Mouse (Mus musculus) liver, embryonic 14.5 days (tissue): ENCODE measurements around the gene Lyrm9. TPM values are rescaled to one million over a fixed set of nuclear protein-coding genes. Genes with fewer than 3 reads are reported as not detected.
A peak's percentile ranks its signal among the peaks of the same experiment; 100 is the strongest.
"Not testable (repeated sequence)": the region's sequence is repeated elsewhere in the genome, so short reads cannot be mapped to it uniquely, and the experiment has no call there.

Source experiments
- ATAC-seq: fragments of 200-750 bp; cut with Nextera tagmentation; 2 replicates; pipeline ENCODE4 v1.8.0; 2017; ENCODE audit warnings: moderate number of reproducible peaks, mild to moderate bottlenecking, moderate library complexity; ENCODE audit not compliant: insufficient read depth
- DNase-seq, 3 experiments: peaks; one replicate each; pipeline ENCODE4 v3.0.0-alpha.2; 2012 to 2013; ENCODE audit warnings: low read depth in 3 of 3, low spot score in 3 of 3
- H3K27ac ChIP-seq: fragments of 300-500 bp; sonication (generic); 2 replicates; pipeline ENCODE4 v1.5.1; 2014; ENCODE audit warnings: moderate library complexity, mild to moderate bottlenecking, control low read depth, inconsistent platforms
- H3K27me3 ChIP-seq: fragments of 300-500 bp; sonication (generic); 2 replicates; pipeline ENCODE4 v1.6.1; 2014; ENCODE audit warnings: mild to moderate bottlenecking, low read length, moderate library complexity; ENCODE audit not compliant: control insufficient read depth, insufficient read depth
- H3K36me3 ChIP-seq: fragments of 300-500 bp; sonication (generic); replicated peaks from 2 replicates; pipeline ENCODE4 v1.6.1; 2014; ENCODE audit warnings: low read depth; ENCODE audit not compliant: control insufficient read depth, insufficient read depth
- H3K4me1 ChIP-seq, 2 experiments: fragments of 200-500 bp in 1 of 2; fragments of 300-500 bp in 1 of 2; sonication (generic) in 1 of 2; replicated peaks; 2 replicates each; pipeline ENCODE4 v1.6.1; 2012 to 2014; ENCODE audit warnings: antibody characterized with exemption in 1 of 2, inconsistent platforms in 1 of 2, low read length in 1 of 2; ENCODE audit not compliant: control insufficient read depth in 2 of 2, insufficient read depth in 2 of 2
- H3K4me2 ChIP-seq: fragments of 300-500 bp; sonication (generic); 2 replicates; pipeline ENCODE4 v1.6.1; 2014; ENCODE audit warnings: low read depth, mild to moderate bottlenecking, control low read depth, moderate library complexity
- H3K4me3 ChIP-seq, 2 experiments: fragments of 200-500 bp in 1 of 2; fragments of 300-500 bp in 1 of 2; sonication (generic) in 1 of 2; 2 replicates each; pipeline ENCODE4 v1.5.1; 2012 to 2014; ENCODE audit warnings: low read depth in 2 of 2, low read length in 2 of 2, mild to moderate bottlenecking in 2 of 2, control low read depth in 1 of 2, inconsistent platforms in 1 of 2, moderate library complexity in 1 of 2; ENCODE audit not compliant: insufficient read depth in 1 of 2
- H3K9ac ChIP-seq: fragments of 300-500 bp; sonication (generic); replicated peaks from 2 replicates; pipeline ENCODE4 v1.6.1; 2014; ENCODE audit warnings: mild to moderate bottlenecking, control low read depth, moderate library complexity
- H3K9me3 ChIP-seq: fragments of 300-500 bp; sonication (generic); 2 replicates; pipeline ENCODE4 v1.6.1; 2016; ENCODE audit warnings: low read length, mixed read lengths; ENCODE audit not compliant: control insufficient read depth
- CTCF ChIP-seq: IDR thresholded peaks from 2 replicates; pipeline ENCODE4 v1.5.1; 2016; ENCODE audit warnings: antibody characterized with exemption, low read depth, control low read depth
- EP300 ChIP-seq: IDR thresholded peaks from 2 replicates; pipeline ENCODE4 v1.6.1; 2016; ENCODE audit warnings: antibody characterized with exemption, low read depth
- WGBS: fragments of 180-500 bp; shearing (Covaris S2); extraction: QIAGEN DNeasy Blood & Tissue Kit; methylation state at CpG from one replicate; pipeline ENCODE4 v1.1.7; 2014; ENCODE audit not compliant: insufficient replicate concordance; 5-methylcytosine and 5-hydroxymethylcytosine counted together
- polyA plus RNA-seq, 2 experiments: library from polyadenylated mRNA; depleted of rRNA in 1 of 2; stranded (reverse) in 1 of 2; unstranded in 1 of 2; fragments of >200 nt; fragmentation: Nextera tagmentation in 1 of 2; extraction: Ambion mirVana in 1 of 2; gene quantifications; 2 replicates each; pipeline versions ENCODE4 v1.2.1 to v1.2.3; 2012 to 2014

The Lyrm9 gene
- polyA plus RNA-seq, 2 experiments: 12.4 to 18.1 TPM

DNA sequence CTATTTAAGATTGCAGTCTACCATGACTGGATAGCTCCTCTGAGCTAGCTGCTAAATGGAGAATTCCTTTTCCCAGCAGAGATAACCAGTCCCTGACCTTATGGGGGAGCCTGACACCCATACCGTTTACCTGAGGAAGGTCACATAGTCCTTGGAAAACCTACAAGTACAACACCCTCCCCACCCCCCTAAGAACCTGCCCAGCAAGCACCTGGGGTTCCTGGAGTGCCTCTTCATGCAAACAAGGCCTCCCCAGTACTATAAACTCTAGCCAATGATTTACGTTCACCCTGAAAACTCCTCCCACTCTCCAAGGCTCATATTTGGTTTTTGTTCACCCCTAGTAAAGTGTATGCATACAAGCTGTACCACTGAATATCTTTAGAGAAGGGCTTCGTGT, 41.3 kb downstream of the Lyrm9 start:
- no peak for DNase-seq
- Histone ChIP-seq H3K9ac (no peak overlapping the region), H3K4me2 (no peak overlapping the region), H3K9me3 (no peaks in the 10 kb centered on the region), H3K4me1 (no peaks in the 10 kb centered on the region), H3K27me3 (no peaks in the 10 kb centered on the region), H3K36me3 (no peaks in the 10 kb centered on the region), H3K4me3 (no peak overlapping the region), H3K27ac (no peak overlapping the region)
- no peak for TF ChIP-seq CTCF
- no peak for TF ChIP-seq EP300
- no peak for ATAC-seq
- WGBS: 42% methylated on average over 3 of the region's 3 CpGs

DNA sequence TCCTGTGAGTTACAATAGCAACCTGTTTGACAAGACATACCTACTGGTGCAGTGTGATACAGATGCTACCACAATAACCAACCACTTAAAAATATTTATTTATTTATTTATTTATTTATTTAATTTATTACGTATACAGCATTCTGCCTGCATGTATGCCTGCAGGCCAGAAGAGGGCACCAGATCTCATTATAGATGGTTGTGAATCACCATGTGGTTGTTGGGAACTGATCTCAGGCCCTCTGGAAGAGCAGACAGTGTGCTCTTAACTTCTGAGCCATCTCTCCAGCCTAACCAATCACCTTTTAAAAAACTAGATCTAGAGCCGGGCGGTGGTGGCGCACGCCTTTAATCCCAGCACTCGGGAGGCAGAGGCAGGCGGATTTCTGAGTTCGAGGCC, 42.8 kb downstream of the Lyrm9 start:
- ATAC-seq, DNase-seq: not testable (repeated sequence)
- TF ChIP-seq CTCF: peak; percentile 17; the same call in 1 of the 2 replicates

DNA sequence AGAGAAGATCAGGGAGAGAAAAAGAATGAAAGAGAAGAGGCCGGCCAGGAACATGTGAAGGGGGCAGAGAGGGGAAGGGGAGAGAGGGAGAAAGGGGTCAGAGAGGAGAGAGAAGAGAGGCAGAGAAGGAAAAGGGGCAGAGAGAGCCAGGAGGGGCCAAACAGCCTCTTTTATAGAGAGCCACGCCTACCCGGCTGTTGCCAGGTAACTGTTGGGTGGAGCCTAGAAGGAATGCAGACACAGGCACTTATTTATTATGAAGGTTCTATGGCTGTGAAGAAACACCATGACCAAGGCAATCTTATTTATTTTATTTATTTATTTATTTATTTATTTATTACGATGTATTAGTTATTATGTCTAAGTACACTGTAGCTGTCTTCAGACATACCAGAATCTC, 44.5 kb downstream of the Lyrm9 start:
- Histone ChIP-seq H3K9me3 (no peaks in the 10 kb centered on the region), H3K27ac (no peak overlapping the region), H3K36me3 (no peaks in the 10 kb centered on the region), H3K4me1 (no peaks in the 10 kb centered on the region), H3K4me3 (no peak overlapping the region), H3K4me2 (no peak overlapping the region), H3K9ac (no peak overlapping the region), H3K27me3 (no peaks in the 10 kb centered on the region)
- TF ChIP-seq CTCF (no peak), EP300 (no peak)
- 66% methylated on average over 4 of the region's 4 CpGs for WGBS
- ATAC-seq (no peak), DNase-seq (no peak)

More for the DNA sequence above, 42.8 kb downstream of the Lyrm9 start:
- H3K27me3 ChIP-seq, H3K9me3 ChIP-seq, H3K9ac ChIP-seq, H3K36me3 ChIP-seq, H3K4me2 ChIP-seq, H3K4me1 ChIP-seq, H3K4me3 ChIP-seq, H3K27ac ChIP-seq: not testable (repeated sequence)
- 82% methylated on average over 8 of the region's 8 CpGs for WGBS

DNA sequence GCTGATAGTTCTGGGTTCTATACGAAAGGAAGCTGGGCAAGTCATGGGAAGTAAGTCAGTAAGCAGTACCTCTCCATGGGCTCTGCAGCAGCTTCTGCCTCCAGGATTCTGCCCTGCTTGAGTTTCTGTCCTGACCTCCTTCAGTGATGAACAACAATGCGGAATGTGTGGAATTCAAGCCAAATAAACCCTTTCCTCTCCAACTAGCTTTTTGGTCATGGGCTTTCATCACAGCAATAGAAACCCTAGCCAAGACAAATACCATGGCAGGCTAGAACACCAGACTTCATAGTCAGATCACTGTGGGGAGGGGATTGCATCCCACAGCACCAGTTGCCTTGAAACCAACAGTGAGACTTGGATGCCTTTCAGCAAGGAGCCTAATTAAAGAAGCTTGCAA, 46.4 kb downstream of the Lyrm9 start:
- TF ChIP-seq EP300 (no peak), CTCF (no peak)
- Histone ChIP-seq H3K27me3 (no peaks in the 10 kb centered on the region), H3K36me3 (no peaks in the 10 kb centered on the region), H3K9ac (no peak overlapping the region), H3K9me3 (no peaks in the 10 kb centered on the region), H3K4me1 (no peaks in the 10 kb centered on the region), H3K4me3 (no peak overlapping the region), H3K4me2 (no peak overlapping the region), H3K27ac (no peak overlapping the region)
- ATAC-seq (no peak), DNase-seq (no peak)
- WGBS: 38% methylated on average over 2 of the region's 2 CpGs

DNA sequence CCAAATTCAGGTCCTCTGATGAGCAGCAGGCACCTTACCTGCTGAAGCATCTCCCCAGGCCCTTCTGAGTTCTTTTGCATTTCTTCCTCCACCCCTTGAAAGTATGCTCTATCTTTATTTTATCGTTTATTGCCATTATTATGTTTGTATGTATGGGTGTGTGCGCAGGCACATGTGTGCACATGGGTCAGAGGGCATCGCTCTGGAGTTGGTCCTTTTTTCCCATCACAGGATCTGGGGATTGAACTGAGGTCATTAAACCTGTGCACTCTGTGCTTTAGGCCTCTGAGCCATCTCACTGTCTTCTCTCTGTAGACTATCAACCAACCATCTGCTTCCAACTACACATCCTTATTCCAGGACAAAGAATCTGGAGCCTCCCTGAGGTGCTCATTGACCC, 53.3 kb downstream of the Lyrm9 start:
- WGBS: 61% methylated on average over 3 of the region's 3 CpGs
- Histone ChIP-seq H3K27me3 (no peaks in the 10 kb centered on the region), H3K27ac (no peak overlapping the region), H3K9ac (no peak overlapping the region), H3K9me3 (no peaks in the 10 kb centered on the region), H3K36me3 (no peaks in the 10 kb centered on the region), H3K4me1 (no peaks in the 10 kb centered on the region), H3K4me3 (no peak overlapping the region), H3K4me2 (no peak overlapping the region)
- DNase-seq (no peak), ATAC-seq (no peak)
- no peak for TF ChIP-seq CTCF
- TF ChIP-seq EP300: no peak
